Mouse (Mus musculus): ENCODE data around the gene Tmprss4.

GRCm38 (mm10) chr9:45241397-45241796 lies 37.5 kb upstream of the Tmprss4 start:
- TF ChIP-seq CTCF (IDR thresholded peaks at IDR 0.05; ENCODE audit: low read depth, low read length) (no peak), POLR2A (IDR thresholded peaks at IDR 0.05; ENCODE audit: insufficient read depth, low read length) (no peak)

All from ES-Bruce4 (cell line).